Mouse (Mus musculus) forelimb bud, embryonic 11.5 days (tissue): ENCODE data around the gene Vmn1r29.
"Not testable (repeated sequence)": the region's sequence is repeated elsewhere in the genome, so short reads cannot be mapped to it uniquely, and the experiment has no call there.

Experiments used
- DNase-seq: peaks from one replicate; pipeline ENCODE4 v3.0.0-alpha.2; 2012; ENCODE audit warnings: low read depth, low spot score

Gene Vmn1r29

GRCm38 (mm10) chr6:58301249-58301648 lies at the start of gene Vmn1r29:
Gene Vmn1r29 (plus strand): TSS chr6:58301549.
- no peak for DNase-seq

- no peak for DNase-seq
These were observed 39.6 kb upstream of the Vmn1r29 start, which contains the start of gene Vmn1r28 for GRCm38 (mm10) chr6:58261737-58262136. Gene Vmn1r28 (plus strand): TSS chr6:58262037.

- not testable (repeated sequence) for DNase-seq
These were observed 21.7 kb upstream of the Vmn1r29 start for GRCm38 (mm10) chr6:58279661-58280060.

DNA sequence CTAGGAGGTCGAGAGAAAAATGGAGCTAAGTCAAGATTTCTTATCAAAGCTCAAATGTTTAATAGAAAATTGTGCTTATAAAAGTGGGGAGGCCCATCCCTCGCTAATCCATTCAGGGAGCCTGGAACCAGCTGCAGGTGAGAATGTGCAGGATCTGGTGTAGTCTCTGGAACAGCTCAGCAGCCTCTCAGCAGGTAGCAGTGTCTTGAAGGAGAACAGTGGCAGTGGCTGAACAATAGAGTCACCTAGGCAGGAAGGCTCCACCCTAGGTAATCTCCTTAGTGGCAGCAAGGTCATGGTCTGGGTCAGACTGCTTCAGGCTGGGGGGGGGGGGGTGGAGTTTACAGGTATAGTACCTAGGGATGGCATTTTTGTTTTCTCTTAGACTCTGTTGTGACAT lies 9.1 kb upstream of the Vmn1r29 start:
- no peak for DNase-seq

GRCm38 (mm10) chr6:58298511-58298910 lies 2.8 kb upstream of the Vmn1r29 start:
- not testable (repeated sequence) for DNase-seq

GRCm38 (mm10) chr6:58330686-58331085 lies 29.3 kb downstream of the Vmn1r29 start:
- DNase-seq = not testable (repeated sequence)
